Mouse (Mus musculus): ENCODE measurements around the gene Tpcn2. TPM values are rescaled to one million over a fixed set of nuclear protein-coding genes. Genes with fewer than 3 reads are reported as not detected.

Tpcn2 gene
- polyA plus RNA-seq, 1 experiment from 2014 or later, result 3.8 TPM

GRCm38 (mm10) chr7:145159283-145160240 lies 124.2 kb downstream of the Tpcn2 start:
- WGBS, result 19% methylated on average over 13 of the region's 13 CpGs
- ATAC-seq, result peak; percentile 78; the same call in 1 of the 2 replicates
- Histone ChIP-seq H3K4me3 (no peak overlapping the region), H3K27ac (0 out of 2 replicates have a peak overlapping the region, but pooled peaks have one; percentile 37), H3K27me3 (no peaks in the 10 kb centered on the region), H3K4me2 (no peak overlapping the region), H3K4me1 (peaks cover 22% of the 10 kb centered on the region), H3K9ac (no peak overlapping the region), H3K9me3 (replicated peaks) (no peaks in the 10 kb centered on the region), H3K36me3 (ENCODE audit: poor library complexity, severe bottlenecking) (no peaks in the 10 kb centered on the region)

- H3K4me2 ChIP-seq, result no peak overlapping the region
- no peaks in the 10 kb centered on the region for H3K27me3 ChIP-seq
- no peaks in the 10 kb centered on the region for H3K9me3 ChIP-seq (replicated peaks)
- ATAC-seq, result no peak
- H3K27ac ChIP-seq, result no peak overlapping the region
- H3K36me3 ChIP-seq (ENCODE audit: poor library complexity, severe bottlenecking), result no peaks in the 10 kb centered on the region
- H3K9ac ChIP-seq, result no peak overlapping the region
- H3K4me1 ChIP-seq, result peaks cover 20% of the 10 kb centered on the region
- H3K4me3 ChIP-seq, result no peak overlapping the region
- WGBS, result 86% methylated on average over 4 of the region's 4 CpGs
Measured at GRCm38 (mm10) chr7:145155666-145156065, 128.1 kb downstream of the Tpcn2 start.

GRCm38 (mm10) chr7:145154066-145154465 lies 129.7 kb downstream of the Tpcn2 start:
- peaks cover 5% of the 10 kb centered on the region for H3K4me1 ChIP-seq
- 74% methylated on average over 1 of the region's 1 CpGs for WGBS
- ATAC-seq, result no peak
- H3K4me2 ChIP-seq, result no peak overlapping the region
- H3K36me3 ChIP-seq (ENCODE audit: poor library complexity, severe bottlenecking), result no peaks in the 10 kb centered on the region
- no peak overlapping the region for H3K9ac ChIP-seq
- H3K9me3 ChIP-seq (replicated peaks), result no peaks in the 10 kb centered on the region
- no peak overlapping the region for H3K27ac ChIP-seq
- H3K4me3 ChIP-seq, result no peak overlapping the region
- no peaks in the 10 kb centered on the region for H3K27me3 ChIP-seq

- ATAC-seq, result no peak
- Histone ChIP-seq H3K4me1 (no peaks in the 10 kb centered on the region), H3K9ac (no peak overlapping the region), H3K4me2 (no peak overlapping the region), H3K9me3 (replicated peaks) (no peaks in the 10 kb centered on the region), H3K4me3 (no peak overlapping the region), H3K27me3 (no peaks in the 10 kb centered on the region), H3K36me3 (ENCODE audit: poor library complexity, severe bottlenecking) (no peaks in the 10 kb centered on the region), H3K27ac (no peak overlapping the region)
- 72% methylated on average over 3 of the region's 3 CpGs for WGBS
Measured at GRCm38 (mm10) chr7:145151845-145152244, 132.0 kb downstream of the Tpcn2 start.

GRCm38 (mm10) chr7:145148902-145149301 lies 134.9 kb downstream of the Tpcn2 start:
- Histone ChIP-seq H3K27me3 (no peaks in the 10 kb centered on the region), H3K9me3 (replicated peaks) (no peaks in the 10 kb centered on the region), H3K36me3 (ENCODE audit: poor library complexity, severe bottlenecking) (no peaks in the 10 kb centered on the region), H3K27ac (no peak overlapping the region), H3K4me1 (peaks cover under 1% of the 10 kb centered on the region; the same call in 1 of the 2 replicates), H3K4me2 (no peak overlapping the region), H3K4me3 (no peak overlapping the region), H3K9ac (no peak overlapping the region)
- ATAC-seq, result no peak
- WGBS, result 93% methylated on average over 4 of the region's 4 CpGs

GRCm38 (mm10) chr7:145147973-145148698 lies 135.7 kb downstream of the Tpcn2 start:
- Histone ChIP-seq H3K36me3 (ENCODE audit: poor library complexity, severe bottlenecking) (no peaks in the 10 kb centered on the region), H3K27ac (no peak overlapping the region), H3K4me3 (no peak overlapping the region), H3K4me1 (peaks cover 5% of the 10 kb centered on the region; the same call in 1 of the 2 replicates), H3K9ac (no peak overlapping the region), H3K9me3 (replicated peaks) (no peaks in the 10 kb centered on the region), H3K27me3 (no peaks in the 10 kb centered on the region), H3K4me2 (no peak overlapping the region)
- no peak for ATAC-seq
- WGBS, result 82% methylated on average over 5 of the region's 5 CpGs

GRCm38 (mm10) chr7:145146252-145146930 lies 137.4 kb downstream of the Tpcn2 start:
- Histone ChIP-seq H3K4me3 (no peak overlapping the region), H3K27me3 (no peaks in the 10 kb centered on the region), H3K9ac (no peak overlapping the region), H3K9me3 (replicated peaks) (no peaks in the 10 kb centered on the region), H3K4me2 (no peak overlapping the region), H3K4me1 (peaks cover 5% of the 10 kb centered on the region; the same call in 1 of the 2 replicates), H3K27ac (no peak overlapping the region), H3K36me3 (ENCODE audit: poor library complexity, severe bottlenecking) (no peaks in the 10 kb centered on the region)
- ATAC-seq, result no peak

- peaks cover 5% of the 10 kb centered on the region; the same call in 1 of the 2 replicates for H3K4me1 ChIP-seq
- WGBS, result 75% methylated on average over 3 of the region's 3 CpGs
- no peaks in the 10 kb centered on the region for H3K36me3 ChIP-seq (ENCODE audit: poor library complexity, severe bottlenecking)
- peaks cover 12% of the 10 kb centered on the region for H3K9me3 ChIP-seq (replicated peaks)
- no peak overlapping the region for H3K4me3 ChIP-seq
- H3K27me3 ChIP-seq, result no peaks in the 10 kb centered on the region
- H3K27ac ChIP-seq, result no peak overlapping the region
- no peak for ATAC-seq
- H3K9ac ChIP-seq, result no peak overlapping the region
- no peak overlapping the region for H3K4me2 ChIP-seq
Measured at GRCm38 (mm10) chr7:145143502-145144070, 140.2 kb downstream of the Tpcn2 start.

GRCm38 (mm10) chr7:145140656-145141055 lies 143.2 kb downstream of the Tpcn2 start:
- Histone ChIP-seq H3K9me3 (replicated peaks) (peaks cover 18% of the 10 kb centered on the region), H3K4me1 (peaks cover 9% of the 10 kb centered on the region; the same call in 1 of the 2 replicates), H3K27ac (no peak overlapping the region), H3K4me2 (no peak overlapping the region), H3K36me3 (ENCODE audit: poor library complexity, severe bottlenecking) (no peaks in the 10 kb centered on the region), H3K9ac (no peak overlapping the region), H3K27me3 (no peaks in the 10 kb centered on the region), H3K4me3 (no peak overlapping the region)
- no peak for ATAC-seq
- 51% methylated on average over 2 of the region's 2 CpGs for WGBS

GRCm38 (mm10) chr7:145139576-145139975 lies 144.2 kb downstream of the Tpcn2 start:
- Histone ChIP-seq H3K4me3 (no peak overlapping the region), H3K4me1 (peaks cover 10% of the 10 kb centered on the region; the same call in 1 of the 2 replicates)

GRCm38 (mm10) chr7:145139100-145139499 lies 144.7 kb downstream of the Tpcn2 start:
- peaks cover 10% of the 10 kb centered on the region; the same call in 1 of the 2 replicates for H3K4me1 ChIP-seq
- H3K36me3 ChIP-seq (ENCODE audit: poor library complexity, severe bottlenecking), result no peaks in the 10 kb centered on the region
- H3K4me2 ChIP-seq, result no peak overlapping the region
- no peak overlapping the region for H3K27ac ChIP-seq
- no peak overlapping the region for H3K9ac ChIP-seq
- peaks cover 18% of the 10 kb centered on the region for H3K9me3 ChIP-seq (replicated peaks)
- no peak overlapping the region for H3K4me3 ChIP-seq
- ATAC-seq, result no peak
- WGBS, result 55% methylated on average over 1 of the region's 1 CpGs
- no peaks in the 10 kb centered on the region for H3K27me3 ChIP-seq

More at GRCm38 (mm10) chr7:145139576-145139975, 144.2 kb downstream of the Tpcn2 start:
- Histone ChIP-seq H3K4me2 (no peak overlapping the region), H3K27ac (no peak overlapping the region), H3K36me3 (ENCODE audit: poor library complexity, severe bottlenecking) (no peaks in the 10 kb centered on the region), H3K9me3 (replicated peaks) (peaks cover 18% of the 10 kb centered on the region), H3K27me3 (no peaks in the 10 kb centered on the region), H3K9ac (no peak overlapping the region)
- ATAC-seq, result no peak
- WGBS, result 97% methylated on average over 3 of the region's 3 CpGs
